8 mouse cellular contexts compared by ENCODE assay signal in genomic region chr4:128811382-128812056, GRCm38 (mm10). TPM values are rescaled to one million over a fixed set of nuclear protein-coding genes. Genes with fewer than 3 reads are reported as not detected.
DNase-seq lines count a peak whose midpoint lies in the region; ATAC-seq and TF ChIP-seq lines count a peak whose summit lies in the region.

No protein-coding gene starts in this region.

- no peak for TF ChIP-seq CTCF in ES-Bruce4 (IDR thresholded peaks at IDR 0.05; ENCODE audit: low read depth, low read length)

- H3K9me3 ChIP-seq in ES-Bruce4 (replicated peaks; ENCODE audit: control insufficient read depth, insufficient read depth, low read length, poor library complexity, severe bottlenecking) = no peaks in the 10 kb centered on the region
- no peaks in the 10 kb centered on the region for H3K9me3 ChIP-seq in forebrain, embryonic 10.5 days
- H3K9me3 ChIP-seq in heart, embryonic 15.5 days (replicated peaks) = no peaks in the 10 kb centered on the region
- no peaks in the 10 kb centered on the region for H3K9me3 ChIP-seq in liver, embryonic 12.5 days (replicated peaks)
- H3K9me3 ChIP-seq in stomach, embryonic 15.5 days = no peaks in the 10 kb centered on the region

- no peaks in the 10 kb centered on the region for H3K36me3 ChIP-seq in ES-Bruce4 (ENCODE audit: control insufficient read depth, insufficient read depth, low read length, poor library complexity, severe bottlenecking)
- H3K36me3 ChIP-seq in forebrain, embryonic 10.5 days (replicated peaks) = no peaks in the 10 kb centered on the region
- no peaks in the 10 kb centered on the region for H3K36me3 ChIP-seq in heart, embryonic 15.5 days
- H3K36me3 ChIP-seq in liver, embryonic 12.5 days = no peaks in the 10 kb centered on the region
- H3K36me3 ChIP-seq in stomach, embryonic 15.5 days = no peaks in the 10 kb centered on the region

- 17% methylated on average over 16 of the region's 16 CpGs for WGBS in forebrain, embryonic 10.5 days
- WGBS in heart, embryonic 15.5 days = 11% methylated on average over 16 of the region's 16 CpGs
- WGBS in liver, embryonic 12.5 days (ENCODE audit: insufficient replicate concordance) = 14% methylated on average over 16 of the region's 16 CpGs
- WGBS in stomach, embryonic 15.5 days = 11% methylated on average over 16 of the region's 16 CpGs

- TF ChIP-seq EP300 in ES-Bruce4 (IDR thresholded peaks at IDR 0.05; ENCODE audit: insufficient read depth, low read depth, low read length) = no peak

- peak; percentile 86 for ATAC-seq in heart, embryonic 15.5 days (replicated peaks; ENCODE audit: insufficient number of reproducible peaks, insufficient read depth, low FRiP score, low read depth)
- peak; percentile 81 for ATAC-seq in liver, embryonic 12.5 days
- peak; percentile 89 for ATAC-seq in stomach, embryonic 15.5 days (ENCODE audit: insufficient read depth, low FRiP score, low read depth)

- H3K9ac ChIP-seq in ES-Bruce4 (ENCODE audit: low read depth, poor library complexity, severe bottlenecking) = peak overlapping the region; percentile 70
- H3K9ac ChIP-seq in heart, embryonic 15.5 days = peak overlapping the region; percentile 43
- H3K9ac ChIP-seq in liver, embryonic 12.5 days = peak overlapping the region; percentile 70
- H3K9ac ChIP-seq in stomach, embryonic 15.5 days = no peak overlapping the region

- TF ChIP-seq POLR2A in ES-Bruce4 (IDR thresholded peaks at IDR 0.05; ENCODE audit: insufficient read depth, low read length) = peak; percentile 64

- no peaks in the 10 kb centered on the region for H3K4me1 ChIP-seq in ES-Bruce4 (ENCODE audit: control insufficient read depth, insufficient read depth, low read length)
- peaks cover 39% of the 10 kb centered on the region for H3K4me1 ChIP-seq in forebrain, embryonic 10.5 days
- H3K4me1 ChIP-seq in heart, embryonic 15.5 days (replicated peaks) = peaks cover 19% of the 10 kb centered on the region
- H3K4me1 ChIP-seq in liver, embryonic 12.5 days = peaks cover 49% of the 10 kb centered on the region
- H3K4me1 ChIP-seq in stomach, embryonic 15.5 days = peaks cover 14% of the 10 kb centered on the region; the same call in 1 of the 2 replicates

- H3K27ac ChIP-seq in ES-Bruce4 (ENCODE audit: insufficient read depth, low read length) = no peak overlapping the region
- peak overlapping the region; percentile 84 for H3K27ac ChIP-seq in forebrain, embryonic 10.5 days
- peak overlapping the region; percentile 41 for H3K27ac ChIP-seq in heart, embryonic 15.5 days
- peak overlapping the region; percentile 65 for H3K27ac ChIP-seq in liver, embryonic 12.5 days
- no peak overlapping the region for H3K27ac ChIP-seq in stomach, embryonic 15.5 days

- peak overlapping the region; percentile 68 for H3K4me2 ChIP-seq in heart, embryonic 15.5 days
- H3K4me2 ChIP-seq in liver, embryonic 12.5 days = peak overlapping the region; percentile 77
- H3K4me2 ChIP-seq in stomach, embryonic 15.5 days = peak overlapping the region; percentile 48

- H3K27me3 ChIP-seq in ES-Bruce4 (ENCODE audit: control insufficient read depth, insufficient read depth, low read length, poor library complexity, severe bottlenecking) = no peaks in the 10 kb centered on the region
- no peaks in the 10 kb centered on the region for H3K27me3 ChIP-seq in forebrain, embryonic 10.5 days (ENCODE audit: poor library complexity, severe bottlenecking)
- no peaks in the 10 kb centered on the region for H3K27me3 ChIP-seq in heart, embryonic 15.5 days
- H3K27me3 ChIP-seq in liver, embryonic 12.5 days (replicated peaks) = no peaks in the 10 kb centered on the region
- no peaks in the 10 kb centered on the region for H3K27me3 ChIP-seq in stomach, embryonic 15.5 days (replicated peaks)

- H3K4me3 ChIP-seq in ES-Bruce4 (ENCODE audit: low read depth, low read length) = peak overlapping the region; percentile 96
- peak overlapping the region; percentile 62 for H3K4me3 ChIP-seq in forebrain, embryonic 10.5 days
- peak overlapping the region; percentile 52 for H3K4me3 ChIP-seq in heart, embryonic 15.5 days
- peak overlapping the region; percentile 65 for H3K4me3 ChIP-seq in liver, embryonic 12.5 days
- H3K4me3 ChIP-seq in stomach, embryonic 15.5 days (replicated peaks) = peak overlapping the region; percentile 45

- peak; percentile 76 for DNase-seq in c-Kit-positive CD71-negative TER-119-negative erythroid progenitor cells, embryonic 14.5 days (ENCODE audit: low read depth)
- peak; percentile 80 for DNase-seq in forebrain, embryonic 10.5 days (ENCODE audit: extremely low spot score, low spot score)
- DNase-seq in kidney, postnatal 14 days = peak; percentile 89
- DNase-seq in naive thymus-derived CD4-positive, alpha-beta T cell, adult 2 months (ENCODE audit: low read depth) = peak; percentile 80

RNA-seq across cellular contexts. Expression of gene Zfp362, which starts 5.7 kb away (rescaled TPM):
- polyA plus RNA-seq in ES-Bruce4 (2011; ENCODE audit: insufficient read depth, insufficient read length, low read depth, missing spikeins) = 11.6 and 12.8 TPM in 2 replicates
- 37.1 and 37.3 TPM in 2 replicates for polyA plus RNA-seq in forebrain, embryonic 10.5 days (2016; fragmentation: Nextera tagmentation; extraction: Ambion mirVana)
- 14.2 and 21.1 TPM in 2 replicates for polyA plus RNA-seq in heart, embryonic 15.5 days (2015; fragmentation: Nextera tagmentation; extraction: Ambion mirVana)
- 12.1 and 12.6 TPM in 2 replicates for polyA plus RNA-seq in liver, embryonic 12.5 days (2016; fragmentation: Nextera tagmentation; extraction: Ambion mirVana)
- 22.8 and 26.6 TPM in 2 replicates for polyA plus RNA-seq in stomach, embryonic 15.5 days (2015; fragmentation: Nextera tagmentation; extraction: Ambion mirVana)

RNA-seq across cellular contexts. Expression of gene A3galt2, which starts 56.4 kb away (rescaled TPM):
- not detected in 2 replicates for polyA plus RNA-seq in ES-Bruce4 (2011; ENCODE audit: insufficient read depth, insufficient read length, low read depth, missing spikeins)
- polyA plus RNA-seq in forebrain, embryonic 10.5 days (2016; fragmentation: Nextera tagmentation; extraction: Ambion mirVana) = 0.07 and 0.17 TPM in 2 replicates
- polyA plus RNA-seq in heart, embryonic 15.5 days (2015; fragmentation: Nextera tagmentation; extraction: Ambion mirVana) = 0.04 TPM in 1 of 2 replicates, not detected in the other
- 0.04 and 0.06 TPM in 2 replicates for polyA plus RNA-seq in liver, embryonic 12.5 days (2016; fragmentation: Nextera tagmentation; extraction: Ambion mirVana)
- polyA plus RNA-seq in stomach, embryonic 15.5 days (2015; fragmentation: Nextera tagmentation; extraction: Ambion mirVana) = 0.09 and 0.14 TPM in 2 replicates

Comparison
In these comparisons a context has a peak if more than half of its experiments do, and no peak if none do; other contexts are left out.
1. H3K27ac ChIP-seq: peak in forebrain, embryonic 10.5 days (single experiment), heart, embryonic 15.5 days (single experiment) and liver, embryonic 12.5 days (single experiment); none in ES-Bruce4 (single experiment) and stomach, embryonic 15.5 days (single experiment).
2. H3K4me3 ChIP-seq: peak in every context shown above with its lines; median percentile 96 in ES-Bruce4; 65 in liver, embryonic 12.5 days; 62 in forebrain, embryonic 10.5 days; 52 in heart, embryonic 15.5 days; 45 in stomach, embryonic 15.5 days.
3. Peak in every context shown above with its lines, with median percentiles within 50 percentile points of each other: DNase-seq, ATAC-seq and H3K4me2 ChIP-seq.